Comparison of ENCODE assay signal across 28 mouse cellular contexts in the genomic region with DNA sequence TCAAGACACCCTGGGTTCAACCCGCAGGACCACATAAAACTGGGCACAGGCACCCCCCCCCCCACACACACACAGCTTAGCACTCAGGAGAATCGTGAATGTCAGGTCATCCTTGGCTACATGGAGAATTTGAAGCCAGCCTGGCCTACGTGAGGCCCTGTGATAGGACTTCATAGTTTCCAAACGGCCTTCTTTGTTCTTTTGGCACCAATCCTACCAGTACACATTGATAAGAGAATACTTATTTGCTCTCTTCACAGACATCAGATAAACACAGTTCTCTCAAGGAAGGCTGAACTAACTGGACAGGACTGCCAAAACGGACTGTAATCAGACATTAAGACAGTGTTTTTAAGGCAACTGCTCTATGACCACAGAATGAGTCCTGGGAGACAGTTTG. TPM values are rescaled to one million over a fixed set of nuclear protein-coding genes. Genes with fewer than 3 reads are reported as not detected.
DNase-seq lines count a peak whose midpoint lies in the region; ATAC-seq and TF ChIP-seq lines count a peak whose summit lies in the region.
"Had no signal": no experiment of that assay in that cellular context is flagged by ENCODE, and none has a peak within 500 bp of the region (broad histone marks: within the 10 kb centered on the region; RNA-seq: fewer than 3 reads in every experiment).

No protein-coding gene starts in this region.

- no peaks in the 10 kb centered on the region for H3K27me3 ChIP-seq in heart, embryonic 11.5 days (ENCODE audit: control insufficient read depth, insufficient read depth, low read length)
- no peaks in the 10 kb centered on the region for H3K27me3 ChIP-seq in liver, adult 2 months (ENCODE audit: control insufficient read depth, insufficient read depth, low read length)
- peaks cover 2% of the 10 kb centered on the region; the same call in 1 of the 2 replicates for H3K27me3 ChIP-seq in liver, embryonic 12.5 days (replicated peaks)
- no peaks in the 10 kb centered on the region for H3K27me3 ChIP-seq in kidney, embryonic 16.5 days (ENCODE audit: insufficient read depth, low read length)
- H3K27me3 ChIP-seq: limb, embryonic 12.5 days; Patski had no signal

- peak overlapping the region; percentile 57; the same call in 1 of the 2 replicates for H3K27ac ChIP-seq in heart, embryonic 11.5 days (ENCODE audit: low read depth, low read length)
- no peak overlapping the region for H3K27ac ChIP-seq in liver, adult 2 months (replicated peaks; ENCODE audit: insufficient read depth, low read depth, low read length)
- peak overlapping the region; percentile 79 for H3K27ac ChIP-seq in liver, embryonic 12.5 days
- H3K27ac ChIP-seq in kidney, embryonic 16.5 days (ENCODE audit: low read length): no peak overlapping the region
- H3K27ac ChIP-seq: gastrocnemius, adult 2 months; heart, adult 2 months; hindbrain, embryonic 10.5 days; limb, embryonic 12.5 days had no signal

- H3K4me2 ChIP-seq in heart, embryonic 11.5 days: no peak overlapping the region
- H3K4me2 ChIP-seq in liver, embryonic 12.5 days: no peak overlapping the region; the same call in 1 of the 2 replicates
- no peak overlapping the region for H3K4me2 ChIP-seq in kidney, embryonic 16.5 days (replicated peaks; ENCODE audit: low read depth, low read length)
- H3K4me2 ChIP-seq: limb, embryonic 12.5 days had no signal

- intact Hi-C loops in heart, postnatal 25 days (cut with DNase I): no loop called here
- intact Hi-C loops in left cerebral cortex, postnatal 36 days (cut with DNase I): no loop called here

- no peak for ATAC-seq in heart, embryonic 11.5 days (replicated peaks; ENCODE audit: insufficient number of reproducible peaks, low FRiP score, low TSS enrichment)
- ATAC-seq in liver, embryonic 12.5 days: no peak
- ATAC-seq in megakaryocyte-erythroid progenitor cell, adult 5-6 weeks (replicated peaks; ENCODE audit: low FRiP score, low TSS enrichment, poor library complexity, severe bottlenecking): peak; percentile 30
- no peak for ATAC-seq in kidney, embryonic 16.5 days (ENCODE audit: low FRiP score, low TSS enrichment)
- ATAC-seq: forebrain, embryonic 16.5 days; hindbrain, embryonic 16.5 days; Patski had no signal

- no peaks in the 10 kb centered on the region for H3K79me2 ChIP-seq in liver, adult 2 months (ENCODE audit: control insufficient read depth, insufficient read depth, low read length)

- H3K36me3 ChIP-seq in heart, embryonic 11.5 days (ENCODE audit: control insufficient read depth, insufficient read depth, low read length): no peaks in the 10 kb centered on the region
- no peaks in the 10 kb centered on the region for H3K36me3 ChIP-seq in liver, adult 2 months (ENCODE audit: control insufficient read depth, insufficient read depth, low read length)
- H3K36me3 ChIP-seq in liver, embryonic 12.5 days: no peaks in the 10 kb centered on the region
- H3K36me3 ChIP-seq in kidney, embryonic 16.5 days (ENCODE audit: insufficient read depth, low read length): no peaks in the 10 kb centered on the region
- H3K36me3 ChIP-seq: G1E; hindbrain, embryonic 10.5 days; limb, embryonic 12.5 days had no signal

- no peak for TF ChIP-seq CTCF in liver, adult 2 months (IDR thresholded peaks at IDR 0.05; ENCODE audit: low read depth, low read length)

- WGBS in heart, embryonic 11.5 days (ENCODE audit: insufficient replicate concordance): 46% methylated on average over 5 of the region's 5 CpGs
- 22% methylated on average over 5 of the region's 5 CpGs for WGBS in liver, adult 2 months
- WGBS in liver, embryonic 12.5 days (ENCODE audit: insufficient replicate concordance): 28% methylated on average over 5 of the region's 5 CpGs
- 63% methylated on average over 5 of the region's 5 CpGs for WGBS in kidney, embryonic 16.5 days

- peaks cover 27% of the 10 kb centered on the region for H3K4me1 ChIP-seq in heart, embryonic 11.5 days (ENCODE audit: control insufficient read depth, insufficient read depth, low read length)
- H3K4me1 ChIP-seq in liver, adult 2 months (ENCODE audit: control insufficient read depth, insufficient read depth, low read length): peaks cover 15% of the 10 kb centered on the region; the same call in 1 of the 2 replicates
- H3K4me1 ChIP-seq in liver, embryonic 12.5 days: peaks cover 56% of the 10 kb centered on the region
- H3K4me1 ChIP-seq in kidney, embryonic 16.5 days (ENCODE audit: insufficient read depth, low read length): no peaks in the 10 kb centered on the region
- H3K4me1 ChIP-seq: limb, embryonic 12.5 days had no signal

- no peak overlapping the region for H3K4me3 ChIP-seq in heart, embryonic 11.5 days (ENCODE audit: low read depth, low read length)
- H3K4me3 ChIP-seq in liver, adult 2 months (ENCODE audit: insufficient read depth, low read depth, low read length): no peak overlapping the region
- H3K4me3 ChIP-seq in liver, embryonic 12.5 days: no peak overlapping the region
- no peak overlapping the region for H3K4me3 ChIP-seq in kidney, embryonic 16.5 days (ENCODE audit: low read length)
- H3K4me3 ChIP-seq: erythroblast, embryonic 14.5 days; gastrocnemius, adult 2 months; heart, adult 2 months; hindbrain, embryonic 10.5 days; limb, embryonic 12.5 days had no signal

- no peak for DNase-seq in heart, postnatal 25 days (ENCODE audit: low spot score)
- DNase-seq in liver, adult 2 months (ENCODE audit: extremely low read depth, low read depth, low spot score): peak; percentile 80
- no peak for DNase-seq in liver
- DNase-seq in left cerebral cortex, postnatal 36 days (ENCODE audit: low spot score in 2 of 2): no peak
- DNase-seq: adrenal gland, postnatal 10 days; cerebellum, adult 8-10 months; cerebellum, postnatal 36 days; gastrocnemius, adult 2 months; gastrocnemius, postnatal 36 days; heart, adult 2 months; kidney, adult 8-10 months; kidney, postnatal 14 days; lung, adult 18-20 months; lung, postnatal 10 days; midbrain, embryonic 14.5 days; thymus, adult 18-20 months; thymus, postnatal 25 days had no signal

- TF ChIP-seq POLR2A in liver, adult 2 months (IDR thresholded peaks at IDR 0.05; ENCODE audit: extremely low read depth, insufficient read depth, low read length): no peak

- H3K9me3 ChIP-seq in heart, embryonic 11.5 days (replicated peaks; ENCODE audit: control insufficient read depth, low read length): no peaks in the 10 kb centered on the region
- H3K9me3 ChIP-seq in liver, embryonic 12.5 days (replicated peaks): no peaks in the 10 kb centered on the region
- H3K9me3 ChIP-seq in kidney, embryonic 16.5 days (ENCODE audit: low read length): no peaks in the 10 kb centered on the region
- H3K9me3 ChIP-seq: hindbrain, embryonic 10.5 days had no signal

- no peak overlapping the region for H3K9ac ChIP-seq in heart, embryonic 11.5 days (ENCODE audit: low read depth, low read length)
- H3K9ac ChIP-seq in liver, adult 2 months (ENCODE audit: low read depth, low read length): no peak overlapping the region
- no peak overlapping the region for H3K9ac ChIP-seq in liver, embryonic 12.5 days
- H3K9ac ChIP-seq in kidney, embryonic 16.5 days (replicated peaks; ENCODE audit: low read length): no peak overlapping the region
- H3K9ac ChIP-seq: limb, embryonic 12.5 days had no signal

RNA-seq across cellular contexts. Expression of gene Slc30a1, which starts 22.9 kb away (rescaled TPM):
- 2.1 and 2.4 TPM in 2 replicates for polyA plus RNA-seq in heart, embryonic 11.5 days (2014; fragmentation: Nextera tagmentation; extraction: Ambion mirVana)
- 10 to 100 TPM; 18.4 to 25.6 TPM for total RNA-seq in heart, postnatal 25 days (2021)
- total RNA-seq in liver, adult 2 months (2014; rRNA removed): 22.6 and 24.4 TPM in 2 replicates
- 11.3 and 13.6 TPM in 2 replicates for polyA plus RNA-seq in liver, adult 2 months (2012; rRNA removed)
- 6.0 and 7.2 TPM in 2 replicates for polyA plus RNA-seq in liver, embryonic 12.5 days (2016; fragmentation: Nextera tagmentation; extraction: Ambion mirVana)
- total RNA-seq in megakaryocyte-erythroid progenitor cell, adult 5-6 weeks (2014; fragmentation: Nextera tagmentation): 4.4 and 5.5 TPM in 2 replicates
- total RNA-seq in megakaryocyte-erythroid progenitor cell, adult 5-6 weeks (2017): 6.2 and 6.7 TPM in 2 replicates
- polyA plus RNA-seq in kidney, embryonic 16.5 days (2015; fragmentation: Nextera tagmentation; extraction: Ambion mirVana): 1.6 and 2.0 TPM in 2 replicates
- total RNA-seq in left cerebral cortex, postnatal 36 days (2021): 10 to 100 TPM; 34.3 to 40.5 TPM

Comparison
In these comparisons a context has a peak if more than half of its experiments do, and no peak if none do; other contexts are left out.
1. H3K27ac ChIP-seq: peak in heart, embryonic 11.5 days (single experiment) and liver, embryonic 12.5 days (single experiment); none in liver, adult 2 months (single experiment) and kidney, embryonic 16.5 days (single experiment).